Mouse (Mus musculus) neural tube, embryonic 14.5 days (tissue): ENCODE measurements at regions not wholly inside any gene's neighbourhood (a gene's known extent, or its start where the extent isn't known, plus 50 kb on each side); places are given as distances from the start of the nearest gene placed in this dataset.

ENCODE experiments used
- ATAC-seq: fragments of 200-750 bp; cut with Nextera tagmentation; 2 replicates; pipeline ENCODE4 v1.8.0; 2017; ENCODE audit warnings: low read depth, mild to moderate bottlenecking, moderate TSS enrichment, moderate library complexity
- H3K27ac ChIP-seq: fragments of 300-500 bp; sonication (generic); 2 replicates; pipeline ENCODE4 v1.5.1; 2014; ENCODE audit warnings: low read depth, mild to moderate bottlenecking, control low read depth, low read length, moderate library complexity, mixed read lengths
- H3K27me3 ChIP-seq: fragments of 300-500 bp; sonication (generic); 2 replicates; pipeline ENCODE4 v1.6.1; 2014; ENCODE audit warnings: low read length; ENCODE audit not compliant: control insufficient read depth, insufficient read depth
- H3K36me3 ChIP-seq: fragments of 300-500 bp; sonication (generic); 2 replicates; pipeline ENCODE4 v1.6.1; 2014; ENCODE audit warnings: low read length, mixed read lengths; ENCODE audit not compliant: control insufficient read depth, insufficient read depth
- H3K4me1 ChIP-seq: fragments of 300-500 bp; sonication (generic); 2 replicates; pipeline ENCODE4 v1.6.1; 2014; ENCODE audit warnings: low read length; ENCODE audit not compliant: control insufficient read depth, insufficient read depth
- H3K4me2 ChIP-seq: fragments of 300-500 bp; sonication (generic); 2 replicates; pipeline ENCODE4 v1.6.1; 2014; ENCODE audit warnings: mild to moderate bottlenecking, low read depth, low read length, control low read depth
- H3K4me3 ChIP-seq: fragments of 300-500 bp; sonication (generic); 2 replicates; pipeline ENCODE4 v1.5.1; 2014; ENCODE audit warnings: low read depth, low read length, control low read depth, mixed read lengths
- H3K9ac ChIP-seq: fragments of 300-500 bp; sonication (generic); replicated peaks from 2 replicates; pipeline ENCODE4 v1.6.1; 2014; ENCODE audit warnings: low read depth, mild to moderate bottlenecking, control low read depth, low read length, mixed read lengths
- H3K9me3 ChIP-seq: fragments of 300-500 bp; sonication (generic); 2 replicates; pipeline ENCODE4 v1.6.1; 2016; ENCODE audit warnings: low read length; ENCODE audit not compliant: control insufficient read depth
- WGBS: fragments of 180-500 bp; shearing (Covaris S2); extraction: QIAGEN DNeasy Blood & Tissue Kit; methylation state at CpG from one replicate; pipeline ENCODE4 v1.1.7; 2014; 5-methylcytosine and 5-hydroxymethylcytosine counted together

- peak; percentile 69 for ATAC-seq
- Histone ChIP-seq H3K4me1 (no peaks in the 10 kb centered on the region), H3K27ac (peak overlapping the region; percentile 22; the same call in 1 of the 2 replicates), H3K4me2 (no peak overlapping the region), H3K4me3 (no peak overlapping the region), H3K9ac (no peak overlapping the region), H3K36me3 (no peaks in the 10 kb centered on the region), H3K27me3 (no peaks in the 10 kb centered on the region), H3K9me3 (no peaks in the 10 kb centered on the region)
- WGBS = 35% methylated on average over 2 of the region's 2 CpGs
These were observed 733.0 kb upstream of the Edil3 start for GRCm38 (mm10) chr13:88088259-88088658.
